Mouse (Mus musculus): ENCODE data around the gene Mrps31.

Gene Mrps31

DNA sequence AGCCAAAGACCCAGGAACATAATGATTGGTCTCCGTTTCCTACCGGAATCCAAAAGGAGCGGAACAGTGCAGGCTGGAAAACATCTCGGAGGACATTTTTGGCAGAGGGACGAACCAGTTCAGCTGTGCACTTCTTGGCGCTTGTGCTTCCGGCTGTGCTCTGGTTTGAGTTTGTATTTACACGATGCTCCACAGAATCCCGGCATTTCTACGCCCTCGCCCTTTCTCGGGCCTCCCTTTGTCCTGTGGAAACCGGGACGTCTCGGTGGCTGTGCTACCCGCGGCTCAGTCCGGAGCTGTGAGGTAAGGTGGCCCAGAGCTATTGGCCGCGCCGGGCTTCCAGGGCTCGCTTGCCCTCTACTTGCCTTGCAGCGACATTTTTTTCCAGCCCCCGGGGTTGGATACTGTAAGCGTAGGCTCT lies at the start of gene Mrps31:
Mrps31 (plus strand) TSS at position 80 of the 421 bp plus-strand sequence.
- peak; percentile 90 to 93 for DNase-seq (ENCODE audit: low spot score in 2 of 2)

DNA sequence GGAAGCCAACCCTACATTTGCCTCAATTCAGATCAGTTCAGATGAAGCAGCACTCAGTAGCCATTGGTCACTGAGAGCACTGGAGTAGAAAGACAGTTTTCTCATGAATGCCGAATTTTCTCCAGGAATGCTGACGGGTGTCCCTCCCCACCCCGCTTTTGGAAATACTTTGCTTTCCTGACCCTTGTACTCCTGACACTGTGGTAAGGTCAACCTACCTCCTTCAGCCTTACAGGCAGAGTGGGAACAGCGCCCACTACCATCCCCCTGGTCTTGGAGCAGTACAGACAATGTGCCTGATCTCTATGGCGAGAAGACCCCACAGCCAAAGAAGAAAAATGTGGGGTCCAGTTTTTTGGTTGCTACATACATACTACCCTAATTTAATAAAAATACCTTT lies 34.9 kb upstream of the Mrps31 start:
- DNase-seq (ENCODE audit: low spot score in 2 of 2), result no peak

DNA sequence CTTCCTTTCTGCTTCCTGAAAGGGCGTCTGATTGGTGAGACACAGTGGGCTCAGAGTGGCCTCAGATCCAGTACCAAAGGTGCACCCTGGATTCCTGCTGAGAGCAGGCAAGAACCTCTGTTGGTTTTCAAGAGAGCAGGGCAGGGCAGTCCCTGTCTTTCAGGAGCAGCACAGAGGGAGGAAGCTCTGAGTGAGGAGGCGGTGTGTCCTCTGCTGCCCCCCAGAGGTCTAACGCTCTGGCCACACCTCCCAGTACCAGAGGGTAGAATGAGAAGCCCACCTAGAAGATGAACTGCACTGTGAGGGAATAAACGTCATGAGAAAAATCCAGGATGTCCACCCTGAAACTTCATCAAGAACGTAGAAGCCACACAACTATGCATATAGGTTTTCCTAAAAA lies 34.3 kb upstream of the Mrps31 start:
- no peak for DNase-seq (ENCODE audit: low spot score in 2 of 2)

DNA sequence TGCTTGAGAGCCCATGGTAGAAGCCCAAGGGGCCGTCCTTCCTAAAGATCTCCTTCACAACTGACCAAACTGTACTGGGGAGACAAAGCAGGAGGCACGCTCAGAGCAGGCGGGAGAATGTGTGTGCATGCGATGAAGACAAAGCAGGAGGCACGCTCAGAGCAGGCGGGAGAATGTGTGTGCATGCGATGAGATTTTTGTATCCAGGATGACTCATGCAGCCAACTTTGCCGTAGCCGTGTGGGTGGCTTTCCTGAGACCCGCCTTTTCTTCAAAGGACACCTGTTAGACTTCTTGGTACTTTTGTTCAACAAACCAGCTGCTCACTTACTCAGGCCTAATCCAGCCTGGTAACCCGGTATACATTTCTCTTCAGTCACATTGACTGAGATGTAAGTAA lies 30.2 kb upstream of the Mrps31 start:
- DNase-seq (ENCODE audit: low spot score in 2 of 2), result peak; percentile 33 to 47

DNA sequence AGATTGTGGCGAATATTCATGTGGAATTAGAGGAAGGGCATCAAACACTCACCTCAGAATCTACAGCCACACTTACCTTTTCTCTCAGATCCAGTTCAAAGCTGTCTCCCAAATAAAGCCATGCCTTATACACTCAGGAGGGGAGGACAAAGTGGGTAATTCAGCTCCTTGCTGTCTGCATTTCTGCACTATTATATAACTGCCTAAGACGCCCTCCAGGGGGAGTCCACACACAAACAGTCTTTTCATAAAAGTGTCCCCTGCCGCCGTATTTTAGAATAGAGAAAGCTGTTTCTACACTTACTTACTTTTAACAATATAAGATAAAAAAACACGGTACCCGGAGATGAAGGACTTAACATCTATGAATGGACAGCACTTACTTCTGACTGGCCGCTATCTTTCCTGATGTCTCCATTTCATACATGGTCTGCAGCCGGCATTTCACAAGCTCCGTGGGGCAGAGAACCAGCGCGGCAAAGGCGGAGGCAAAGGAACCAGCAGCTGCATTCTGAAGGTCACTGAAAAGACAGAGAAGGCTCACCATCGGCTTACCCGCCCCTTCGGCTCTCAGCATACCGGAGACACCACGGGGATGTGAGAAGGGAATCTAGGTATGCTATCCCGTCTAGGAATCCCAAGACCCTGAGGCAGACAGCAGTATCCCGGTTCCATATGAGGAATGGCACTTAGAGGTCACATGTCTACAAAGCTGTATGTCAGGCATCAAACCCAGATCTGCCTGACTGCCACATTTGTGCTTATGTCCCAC lies 28.2 kb upstream of the Mrps31 start:
- no peak for DNase-seq (ENCODE audit: low spot score in 2 of 2)

DNA sequence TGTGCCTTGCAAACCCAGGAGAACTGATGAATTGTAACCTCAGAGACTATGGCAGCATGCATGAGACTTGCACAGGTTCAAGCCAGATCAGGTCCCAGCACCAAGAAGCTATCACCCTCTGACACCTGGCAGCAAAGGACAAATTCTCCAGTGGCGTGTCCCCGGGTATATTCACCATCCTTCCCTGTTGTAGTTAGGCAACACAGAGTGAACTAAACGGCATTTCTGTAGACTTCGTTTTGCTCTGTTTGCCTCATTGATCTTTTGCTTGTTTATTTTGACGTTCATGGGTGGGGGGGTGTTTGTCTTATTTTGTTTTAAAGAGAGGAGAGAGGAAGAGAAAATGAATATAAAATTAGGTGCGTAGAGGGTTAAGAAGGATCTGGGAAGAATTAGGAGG lies 26.0 kb upstream of the Mrps31 start:
- DNase-seq (ENCODE audit: low spot score in 2 of 2), result no peak

DNA sequence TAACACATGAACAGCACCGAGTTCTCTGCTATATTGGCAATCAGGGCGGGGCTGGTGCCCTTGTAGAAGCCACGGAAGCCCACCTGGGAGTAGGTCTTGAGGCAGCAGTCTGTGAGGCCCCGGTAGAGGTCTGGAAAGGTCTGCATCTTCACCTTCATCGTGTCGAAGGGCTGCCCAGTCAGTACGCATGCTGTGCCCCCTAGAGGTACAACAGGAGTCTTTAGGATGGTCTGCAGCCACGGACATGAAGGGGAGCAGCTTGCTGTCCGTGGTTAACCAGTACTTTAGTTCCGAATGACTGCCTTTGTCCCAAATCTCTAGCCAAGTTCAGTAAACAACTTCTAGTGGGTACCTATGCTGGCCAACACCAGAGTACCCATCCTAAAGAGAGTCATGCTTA lies 21.3 kb upstream of the Mrps31 start:
- DNase-seq (ENCODE audit: low spot score in 2 of 2), result no peak

DNA sequence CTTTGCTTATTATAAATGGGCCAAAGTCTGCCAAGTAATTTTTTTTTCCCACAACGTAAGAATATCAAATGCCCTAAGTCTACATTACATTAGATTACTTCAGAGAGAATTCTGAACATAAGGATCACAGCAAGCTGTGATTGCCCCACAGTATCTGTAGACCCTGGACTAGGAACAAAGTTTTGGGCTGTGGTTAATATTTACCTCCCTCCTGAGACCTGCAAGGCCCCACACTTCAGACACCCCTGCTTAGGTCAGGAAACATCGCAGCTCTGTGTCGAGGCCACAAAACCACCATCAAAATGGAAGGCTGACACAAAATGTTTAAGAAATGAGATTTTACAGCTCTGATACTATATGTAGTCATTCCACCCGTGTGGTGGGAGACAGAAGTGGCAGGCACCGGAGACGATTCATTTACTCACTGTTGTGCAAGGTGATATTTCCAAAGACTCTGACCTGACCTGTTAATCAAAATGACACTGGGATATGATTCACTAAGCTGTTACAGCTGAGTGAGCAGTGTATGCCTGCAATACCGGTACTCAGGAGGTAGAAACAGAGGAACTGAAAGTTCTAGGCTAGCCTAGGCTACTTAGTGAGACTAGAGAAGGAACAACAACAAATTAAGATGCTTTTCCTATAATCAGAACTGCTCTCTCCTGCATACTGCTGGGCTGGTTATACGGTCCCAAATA lies 20.2 kb upstream of the Mrps31 start:
- DNase-seq (ENCODE audit: low spot score in 2 of 2), result no peak

DNA sequence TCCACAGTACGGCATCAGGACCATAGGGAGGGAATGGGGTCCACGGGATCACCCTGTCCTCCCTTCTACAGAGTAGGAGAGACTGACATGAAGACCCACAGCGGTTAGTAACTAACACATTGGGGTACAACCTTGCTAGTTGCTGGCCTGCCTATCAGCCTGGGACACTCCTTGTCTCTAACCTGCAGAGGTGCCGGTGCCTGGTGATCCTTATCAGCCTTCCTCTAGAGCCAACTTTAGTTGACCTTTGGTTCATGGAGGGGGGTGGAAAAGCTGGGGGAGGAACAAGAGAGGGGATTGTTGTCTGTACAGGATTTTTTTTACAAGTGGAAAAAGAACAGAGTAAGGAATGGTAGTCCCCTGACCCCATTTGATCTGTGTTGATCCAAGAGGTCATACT lies 16.7 kb upstream of the Mrps31 start:
- DNase-seq (ENCODE audit: low spot score in 2 of 2), result no peak

DNA sequence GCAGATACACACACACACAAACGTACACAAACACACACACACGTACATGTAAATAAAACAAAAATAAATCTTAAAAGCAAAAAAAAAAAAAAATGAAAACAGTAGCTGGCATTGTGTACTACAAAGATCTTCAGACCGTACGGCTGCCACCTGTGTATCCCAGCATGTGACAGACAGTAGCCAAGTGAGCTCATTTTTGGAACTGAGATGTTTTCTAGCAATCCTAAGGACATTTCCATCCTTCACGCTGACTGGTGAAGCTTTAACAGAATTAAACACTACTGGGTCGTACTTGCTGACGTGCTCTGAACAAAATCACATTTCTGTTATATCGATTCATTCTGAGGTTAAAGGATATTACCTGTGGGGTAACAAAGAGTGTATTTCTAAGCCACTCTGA lies 15.9 kb upstream of the Mrps31 start:
- no peak for DNase-seq (ENCODE audit: low spot score in 2 of 2)

DNA sequence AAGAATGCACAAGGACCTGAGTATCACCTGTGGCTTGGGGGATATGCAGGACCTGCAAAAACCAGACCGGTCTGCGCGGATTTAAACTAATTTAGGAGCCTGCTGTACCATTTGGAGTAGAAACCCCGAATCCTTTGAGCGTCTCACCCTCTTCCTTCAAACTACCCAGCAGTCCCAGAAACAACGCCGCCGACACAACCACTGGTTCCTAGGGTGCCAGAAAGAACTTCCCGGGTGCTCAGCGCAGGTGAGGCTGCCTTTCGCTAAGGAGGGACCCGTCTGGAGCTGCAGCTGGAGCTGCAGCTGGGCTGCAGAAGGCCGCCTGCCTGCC lies 13.4 kb upstream of the Mrps31 start:
- no peak for DNase-seq (ENCODE audit: low spot score in 2 of 2)

DNA sequence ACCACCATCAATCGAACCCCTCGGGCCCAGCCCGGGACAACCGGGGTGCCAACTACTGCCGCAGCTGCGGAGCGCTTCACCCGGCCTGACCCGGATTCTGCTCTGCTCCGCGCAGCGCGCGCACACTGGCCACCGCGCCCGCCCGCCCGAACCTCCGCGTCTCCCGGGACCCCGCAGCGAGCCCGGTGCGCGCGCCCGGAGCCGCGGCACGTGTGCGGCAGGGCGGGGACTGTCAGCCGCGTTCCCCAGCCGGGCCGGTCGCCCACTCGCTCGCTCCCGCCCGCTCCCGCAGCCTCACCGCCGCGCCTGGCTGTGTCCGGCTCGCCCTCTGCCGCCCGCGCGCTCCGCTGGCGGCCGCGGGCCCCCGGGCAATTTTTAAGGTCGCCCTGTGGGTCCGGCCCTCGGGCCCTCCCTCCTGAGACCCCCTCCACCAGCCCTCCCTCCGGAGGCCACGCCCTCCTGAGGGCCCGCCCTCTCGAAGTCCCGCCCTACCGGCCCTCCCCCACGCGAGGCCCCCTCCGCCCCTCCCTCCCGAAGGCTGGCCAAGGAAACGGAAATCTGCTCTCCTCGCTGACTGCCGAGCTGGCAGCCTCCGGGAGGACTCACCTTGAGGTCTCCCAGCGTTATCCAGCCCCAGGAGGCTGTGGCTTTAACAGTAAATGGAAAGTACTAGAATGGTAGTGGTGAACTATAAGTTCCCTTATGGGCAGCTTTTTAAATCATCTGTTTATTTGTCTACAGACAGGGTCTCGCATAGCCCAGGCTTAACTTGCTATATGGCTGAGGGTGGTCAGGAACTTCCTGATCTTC lies 12.8 kb upstream of the Mrps31 start, which contains the start of gene Slc25a15:
Slc25a15 (minus strand) TSS at position 456 of the 810 bp plus-strand sequence.
- peak; percentile 75 to 82 for DNase-seq (ENCODE audit: low spot score in 2 of 2)

DNA sequence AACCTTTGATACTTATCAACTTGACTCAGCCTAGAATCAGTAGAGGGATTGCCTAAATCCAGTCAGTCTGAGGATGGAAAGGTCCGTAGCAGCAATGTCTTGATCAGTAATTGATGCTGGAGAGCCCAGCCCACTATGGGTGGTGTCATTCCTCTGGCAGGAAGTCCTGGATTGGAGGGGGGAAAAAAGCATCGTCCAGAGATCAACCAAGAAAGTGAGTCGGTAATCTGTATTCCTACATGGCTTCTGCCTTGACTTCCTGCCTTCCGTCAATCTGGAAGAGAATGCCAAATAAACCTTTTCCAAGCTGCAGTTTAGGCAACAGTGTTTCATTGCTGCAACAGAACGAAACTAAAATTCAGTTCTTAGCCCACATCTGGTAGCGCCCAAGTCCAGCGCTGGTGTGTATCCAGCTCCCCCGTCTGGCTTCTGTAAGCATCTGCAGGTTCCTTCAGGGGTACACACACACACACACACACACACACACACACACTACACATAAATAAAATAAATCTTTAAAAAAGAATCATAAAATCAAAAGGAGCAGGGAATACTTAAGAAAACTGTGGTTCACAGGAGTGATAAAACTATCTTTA lies 11.8 kb upstream of the Mrps31 start:
- no peak for DNase-seq (ENCODE audit: low spot score in 2 of 2)

DNA sequence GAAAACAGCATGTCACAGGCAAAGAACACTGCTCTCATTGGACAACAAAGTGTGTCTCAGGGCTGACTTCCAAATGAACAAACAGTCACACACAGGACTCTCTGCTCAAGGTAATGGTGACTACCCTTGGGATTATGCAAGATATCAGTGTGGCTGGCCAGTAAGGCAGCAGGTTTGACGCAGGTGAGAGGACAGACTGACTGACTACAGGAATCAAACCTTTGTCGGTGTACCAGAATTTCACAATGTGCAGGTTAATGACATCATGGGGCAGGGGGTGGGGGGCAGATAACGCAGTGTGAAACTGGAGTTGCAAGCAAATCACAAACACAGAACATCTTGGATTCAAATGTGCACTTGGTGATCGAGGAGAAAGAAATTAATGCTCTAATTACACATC lies 10.6 kb upstream of the Mrps31 start:
- DNase-seq (ENCODE audit: low spot score in 2 of 2), result no peak

DNA sequence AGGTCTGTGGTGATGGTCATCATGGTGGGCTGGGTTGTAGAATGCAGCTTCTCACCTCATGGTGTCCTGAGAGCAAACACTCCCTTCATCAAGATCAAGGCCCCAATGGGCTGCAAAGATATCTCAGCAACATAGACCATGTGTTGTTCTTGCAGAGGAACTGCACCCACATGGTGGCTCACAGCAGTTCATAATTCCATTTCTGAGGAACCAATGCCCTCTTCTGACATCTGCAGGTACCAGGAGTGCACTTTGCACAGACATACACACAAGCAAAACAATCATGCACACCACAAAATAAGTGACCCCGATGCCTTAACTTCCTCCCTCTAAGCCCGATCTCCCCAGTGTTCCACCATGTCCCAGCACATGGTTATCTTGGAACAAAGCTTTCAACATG lies 7.9 kb upstream of the Mrps31 start:
- DNase-seq (ENCODE audit: low spot score in 2 of 2), result no peak

DNA sequence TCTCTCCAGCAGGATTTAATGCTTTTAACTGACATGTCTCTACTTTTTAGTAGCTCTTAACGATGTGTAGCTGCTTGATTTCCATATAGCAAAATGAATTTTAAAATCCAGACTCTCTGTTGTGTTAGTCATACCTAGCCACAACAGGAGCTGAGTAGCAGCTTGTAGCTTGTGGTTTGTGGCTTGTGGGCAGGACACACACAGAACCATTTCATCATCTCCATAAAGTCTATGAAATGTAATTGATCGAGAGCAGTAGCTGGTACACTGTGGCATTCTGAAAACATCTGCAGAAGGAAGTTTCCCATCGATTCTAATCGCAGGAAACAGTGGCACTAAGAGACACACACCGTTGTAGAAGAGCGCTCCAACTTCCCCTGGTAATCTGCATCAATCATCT lies 5.4 kb upstream of the Mrps31 start:
- no peak for DNase-seq (ENCODE audit: low spot score in 2 of 2)

DNA sequence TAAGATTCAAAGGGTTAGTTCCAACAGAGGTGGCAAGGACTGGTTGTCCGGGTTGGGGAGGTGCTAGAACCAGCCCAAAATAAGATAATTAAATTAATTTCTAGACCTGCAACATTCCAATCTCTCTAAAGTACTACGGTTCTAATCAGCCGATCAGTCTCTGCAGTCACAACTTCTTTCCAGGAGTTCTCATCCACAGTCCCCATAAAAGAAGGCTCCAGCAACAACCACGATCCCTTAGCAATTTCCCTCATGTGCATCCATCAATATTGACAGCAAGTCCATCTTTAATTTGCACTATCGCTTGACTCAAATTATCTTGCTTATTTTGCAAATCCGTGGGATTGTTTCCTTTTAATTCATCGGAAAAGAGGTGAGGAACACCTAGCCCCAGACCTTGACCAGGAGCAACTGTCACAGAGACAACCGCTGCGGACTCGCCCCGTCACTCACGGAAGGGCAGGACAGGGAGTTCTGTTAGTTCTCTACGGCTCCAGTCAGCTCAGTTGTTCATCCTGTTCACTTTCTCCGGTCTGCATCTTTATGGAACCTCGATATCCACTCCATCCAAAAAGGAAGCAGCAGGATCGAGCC lies 376 bp upstream of the Mrps31 start:
- no peak for DNase-seq (ENCODE audit: low spot score in 2 of 2)

DNA sequence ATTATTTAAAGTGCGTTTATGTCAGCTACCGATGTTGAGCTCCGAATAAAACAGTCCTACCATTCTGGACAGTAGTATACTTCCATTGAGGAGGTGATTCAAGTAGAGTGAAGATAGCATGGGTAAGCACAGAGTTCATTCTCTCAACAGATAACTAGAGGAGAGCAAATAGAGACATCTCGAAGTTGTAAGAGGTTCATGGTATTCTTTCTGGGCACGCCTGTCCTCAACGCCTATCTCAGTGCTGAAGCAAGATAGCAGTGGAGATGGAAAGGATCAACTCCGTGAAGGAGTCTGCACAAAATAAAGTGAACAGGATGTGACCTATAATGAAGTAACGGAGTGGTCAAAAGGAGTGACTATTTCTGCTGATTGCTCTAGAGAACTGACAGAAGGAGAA lies 810 bp downstream of the Mrps31 start:
- DNase-seq (ENCODE audit: low spot score in 2 of 2), result no peak

Data from right cerebral cortex, adult 2 months (tissue).